Mouse (Mus musculus): ENCODE results near the gene Tmem165. TPM values are rescaled to one million over a fixed set of nuclear protein-coding genes. Genes with fewer than 3 reads are reported as not detected.

Tmem165 gene
- polyA plus RNA-seq, 2 experiments, result 147 to 160 TPM

GRCm38 (mm10) chr5:76138512-76138911, 45.2 kb upstream of the Tmem165 start:
- Histone ChIP-seq H3K4me1 (ENCODE audit: control insufficient read depth, insufficient read depth, low read length) (peaks cover 12% of the 10 kb centered on the region; the same call in 1 of the 2 replicates), H3K27me3 (ENCODE audit: control insufficient read depth, insufficient read depth, low read length) (no peaks in the 10 kb centered on the region), H3K9me3 (ENCODE audit: control insufficient read depth, low read length) (no peaks in the 10 kb centered on the region), H3K4me2 (replicated peaks; ENCODE audit: low read depth, low read length, severe bottlenecking) (no peak overlapping the region), H3K36me3 (ENCODE audit: control insufficient read depth, insufficient read depth, low read length) (no peaks in the 10 kb centered on the region), H3K9ac (ENCODE audit: low read depth, low read length, severe bottlenecking) (no peak overlapping the region), H3K27ac (replicated peaks; ENCODE audit: low read depth, low read length) (no peak overlapping the region), H3K4me3 (replicated peaks; ENCODE audit: low read length) (no peak overlapping the region)
- WGBS, result 87% methylated on average over 10 of the region's 10 CpGs
- DNase-seq (ENCODE audit: low spot score) (no peak), ATAC-seq (ENCODE audit: low FRiP score, low read depth) (no peak)
- no peak for TF ChIP-seq POLR2A (IDR thresholded peaks at IDR 0.05; ENCODE audit: borderline replicate concordance, extremely low read depth, insufficient read depth, insufficient read length)

- Histone ChIP-seq H3K4me2 (replicated peaks; ENCODE audit: low read depth, low read length, severe bottlenecking) (peak overlapping the region; percentile 93), H3K27ac (replicated peaks; ENCODE audit: low read depth, low read length) (peak overlapping the region; percentile 98; the same call in 1 of the 2 replicates), H3K4me1 (ENCODE audit: control insufficient read depth, insufficient read depth, low read length) (peaks cover 12% of the 10 kb centered on the region; the same call in 1 of the 2 replicates), H3K9me3 (ENCODE audit: control insufficient read depth, low read length) (no peaks in the 10 kb centered on the region), H3K4me3 (replicated peaks; ENCODE audit: low read length) (peak overlapping the region; percentile 64), H3K9ac (ENCODE audit: low read depth, low read length, severe bottlenecking) (no peak overlapping the region), H3K36me3 (ENCODE audit: control insufficient read depth, insufficient read depth, low read length) (no peaks in the 10 kb centered on the region), H3K27me3 (ENCODE audit: control insufficient read depth, insufficient read depth, low read length) (no peaks in the 10 kb centered on the region)
- no peak for TF ChIP-seq POLR2A (IDR thresholded peaks at IDR 0.05; ENCODE audit: borderline replicate concordance, extremely low read depth, insufficient read depth, insufficient read length)
- 44% methylated on average over 7 of the region's 7 CpGs for WGBS
- no peak for ATAC-seq (ENCODE audit: low FRiP score, low read depth)
- peak; percentile 31 for DNase-seq (ENCODE audit: low spot score)
These were observed 44.5 kb upstream of the Tmem165 start for GRCm38 (mm10) chr5:76139171-76139671.

- Histone ChIP-seq H3K27me3 (ENCODE audit: control insufficient read depth, insufficient read depth, low read length) (no peaks in the 10 kb centered on the region), H3K4me3 (replicated peaks; ENCODE audit: low read length) (peak within 1 kb of the TSS; percentile 64), H3K4me1 (ENCODE audit: control insufficient read depth, insufficient read depth, low read length) (peaks cover 12% of the 10 kb centered on the region; the same call in 1 of the 2 replicates), H3K4me2 (replicated peaks; ENCODE audit: low read depth, low read length, severe bottlenecking) (peak within 1 kb of the TSS; percentile 93), H3K9me3 (ENCODE audit: control insufficient read depth, low read length) (no peaks in the 10 kb centered on the region), H3K36me3 (ENCODE audit: control insufficient read depth, insufficient read depth, low read length) (no peaks in the 10 kb centered on the region), H3K27ac (replicated peaks; ENCODE audit: low read depth, low read length) (peak within 1 kb of the TSS; percentile 98), H3K9ac (ENCODE audit: low read depth, low read length, severe bottlenecking) (peak within 1 kb of the TSS; percentile 83)
- under 1% methylated on average over 51 of the region's 69 CpGs for WGBS
- TF ChIP-seq POLR2A (IDR thresholded peaks at IDR 0.05; ENCODE audit: borderline replicate concordance, extremely low read depth, insufficient read depth, insufficient read length), result peak; percentile 65
- DNase-seq (ENCODE audit: low spot score) (peak; percentile 91), ATAC-seq (ENCODE audit: low FRiP score, low read depth) (peak; percentile 92)
These were observed 43.6 kb upstream of the Tmem165 start, which contains the start of gene Srd5a3 for GRCm38 (mm10) chr5:76139808-76140729. Srd5a3 (plus strand) TSS chr5:76140271.

DNA sequence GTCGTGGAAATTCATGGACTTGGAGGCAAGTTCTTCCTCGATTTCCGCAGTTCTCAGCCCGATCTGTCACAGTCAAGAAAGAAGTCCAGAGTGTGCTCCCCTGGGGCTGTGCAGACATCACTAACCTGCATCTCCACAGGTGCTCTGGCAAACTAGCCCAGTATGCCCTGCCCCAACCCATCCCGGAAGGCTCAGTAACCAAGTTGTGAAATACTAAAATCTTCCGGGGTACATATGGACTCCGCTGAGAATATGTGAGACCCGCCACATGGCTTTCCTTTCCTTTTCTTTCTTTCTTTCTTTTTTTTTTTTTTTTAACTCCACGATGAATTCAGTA, 43.0 kb upstream of the Tmem165 start:
- H3K27me3 ChIP-seq (ENCODE audit: control insufficient read depth, insufficient read depth, low read length), result no peaks in the 10 kb centered on the region
- ATAC-seq (ENCODE audit: low FRiP score, low read depth), result peak; percentile 11; the same call in 1 of the 2 replicates
- H3K36me3 ChIP-seq (ENCODE audit: control insufficient read depth, insufficient read depth, low read length), result no peaks in the 10 kb centered on the region
- H3K4me3 ChIP-seq (replicated peaks; ENCODE audit: low read length), result peak overlapping the region; percentile 64
- WGBS, result 5% methylated on average over 9 of the region's 9 CpGs
- H3K9me3 ChIP-seq (ENCODE audit: control insufficient read depth, low read length), result no peaks in the 10 kb centered on the region
- H3K9ac ChIP-seq (ENCODE audit: low read depth, low read length, severe bottlenecking), result peak overlapping the region; percentile 83
- H3K4me2 ChIP-seq (replicated peaks; ENCODE audit: low read depth, low read length, severe bottlenecking), result peak overlapping the region; percentile 93
- DNase-seq (ENCODE audit: low spot score), result no peak
- H3K27ac ChIP-seq (replicated peaks; ENCODE audit: low read depth, low read length), result peak overlapping the region; percentile 98
- peaks cover 12% of the 10 kb centered on the region; the same call in 1 of the 2 replicates for H3K4me1 ChIP-seq (ENCODE audit: control insufficient read depth, insufficient read depth, low read length)
- no peak; the same call in 1 of the 2 replicates for TF ChIP-seq POLR2A (IDR thresholded peaks at IDR 0.05; ENCODE audit: borderline replicate concordance, extremely low read depth, insufficient read depth, insufficient read length)

DNA sequence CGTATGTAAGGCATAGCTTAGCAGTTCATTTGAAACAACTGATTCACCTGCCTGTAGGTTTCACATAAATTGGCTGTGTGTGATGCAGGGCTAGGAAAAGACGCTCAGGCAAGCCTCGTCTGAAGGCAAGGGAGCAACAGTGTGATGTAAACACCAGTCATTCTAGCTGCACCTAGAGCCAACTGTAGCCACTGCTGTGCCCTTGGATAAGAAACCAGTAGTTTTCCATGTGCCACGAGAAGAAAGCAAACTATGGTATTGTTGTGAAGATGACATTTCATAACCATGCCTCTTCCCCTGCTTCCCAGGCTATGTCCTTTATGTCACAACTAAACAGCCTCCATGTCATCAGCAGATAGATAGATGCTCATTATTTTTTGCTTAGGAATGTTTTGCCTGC, 40.3 kb upstream of the Tmem165 start:
- Histone ChIP-seq H3K27me3 (ENCODE audit: control insufficient read depth, insufficient read depth, low read length) (no peaks in the 10 kb centered on the region), H3K9me3 (ENCODE audit: control insufficient read depth, low read length) (no peaks in the 10 kb centered on the region), H3K36me3 (ENCODE audit: control insufficient read depth, insufficient read depth, low read length) (no peaks in the 10 kb centered on the region), H3K4me2 (replicated peaks; ENCODE audit: low read depth, low read length, severe bottlenecking) (no peak overlapping the region), H3K4me1 (ENCODE audit: control insufficient read depth, insufficient read depth, low read length) (peaks cover 12% of the 10 kb centered on the region; the same call in 1 of the 2 replicates), H3K27ac (replicated peaks; ENCODE audit: low read depth, low read length) (no peak overlapping the region), H3K9ac (ENCODE audit: low read depth, low read length, severe bottlenecking) (no peak overlapping the region), H3K4me3 (replicated peaks; ENCODE audit: low read length) (no peak overlapping the region)
- 85% methylated on average over 4 of the region's 4 CpGs for WGBS
- DNase-seq (ENCODE audit: low spot score) (no peak), ATAC-seq (ENCODE audit: low FRiP score, low read depth) (no peak)
- TF ChIP-seq POLR2A (IDR thresholded peaks at IDR 0.05; ENCODE audit: borderline replicate concordance, extremely low read depth, insufficient read depth, insufficient read length), result no peak

Data from limb, embryonic 14.5 days (tissue).